In the genomic region with DNA sequence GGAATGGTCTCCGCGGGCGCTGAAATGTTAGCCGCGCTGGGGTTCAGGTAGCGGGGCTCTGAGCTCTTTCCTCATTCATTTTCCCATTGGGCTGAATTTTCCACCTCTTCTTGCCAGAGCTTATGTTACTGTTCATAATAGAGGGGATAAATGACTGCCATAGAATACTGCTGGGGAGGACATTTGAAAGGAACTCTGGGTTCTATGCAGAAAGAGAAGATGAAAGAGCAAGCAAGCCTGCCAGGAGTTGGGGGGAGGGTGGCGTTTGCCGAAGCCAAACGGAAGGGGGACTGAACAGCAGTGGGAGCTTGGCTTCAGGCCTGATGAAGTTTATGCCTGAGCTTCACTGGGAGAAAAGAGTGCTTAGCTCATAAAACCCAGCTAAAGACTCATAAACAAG, we compare ENCODE assay signal across 8 mouse cellular contexts. TPM values are rescaled to one million over a fixed set of nuclear protein-coding genes. Genes with fewer than 3 reads are reported as not detected.
DNase-seq lines count a peak whose midpoint lies in the region; ATAC-seq and TF ChIP-seq lines count a peak whose summit lies in the region.

No protein-coding gene starts in this region.

- H3K36me3 ChIP-seq in embryonic facial prominence, embryonic 14.5 days (ENCODE audit: control insufficient read depth, insufficient read depth, low read length), result no peaks in the 10 kb centered on the region
- H3K36me3 ChIP-seq in thymus, adult 2 months (ENCODE audit: control insufficient read depth, insufficient read depth, low read length), result no peaks in the 10 kb centered on the region

- H3K9ac ChIP-seq in embryonic facial prominence, embryonic 14.5 days (ENCODE audit: low read depth, low read length), result peak overlapping the region; percentile 30

- TF ChIP-seq POLR2A in olfactory bulb, adult 2 months (IDR thresholded peaks at IDR 0.05; ENCODE audit: insufficient read depth, low read depth, low read length), result no peak
- TF ChIP-seq POLR2A in thymus, adult 2 months (IDR thresholded peaks at IDR 0.05; ENCODE audit: control insufficient read depth, extremely low read depth, insufficient read depth, low read length, poor library complexity), result no peak

- no peaks in the 10 kb centered on the region for H3K27me3 ChIP-seq in embryonic facial prominence, embryonic 14.5 days (replicated peaks; ENCODE audit: control insufficient read depth, insufficient read depth, low read length)
- no peaks in the 10 kb centered on the region for H3K27me3 ChIP-seq in thymus, adult 2 months (ENCODE audit: control insufficient read depth, insufficient read depth, low read length)

- no peak overlapping the region for H3K4me3 ChIP-seq in embryonic facial prominence, embryonic 14.5 days (ENCODE audit: low read depth, low read length)
- H3K4me3 ChIP-seq in olfactory bulb, adult 2 months (ENCODE audit: insufficient read depth, low read depth, low read length), result peak overlapping the region; percentile 9; the same call in 1 of the 2 replicates
- H3K4me3 ChIP-seq in thymus, adult 2 months (ENCODE audit: control insufficient read depth, insufficient read depth, low read length), result no peak overlapping the region

- H3K4me1 ChIP-seq in embryonic facial prominence, embryonic 14.5 days (ENCODE audit: control insufficient read depth, insufficient read depth, low read length), result peaks cover 6% of the 10 kb centered on the region; the same call in 1 of the 2 replicates
- H3K4me1 ChIP-seq in olfactory bulb, adult 2 months (ENCODE audit: control insufficient read depth, insufficient read depth, low read length), result peaks cover 2% of the 10 kb centered on the region; the same call in 1 of the 2 replicates
- H3K4me1 ChIP-seq in thymus, adult 2 months (replicated peaks; ENCODE audit: control insufficient read depth, insufficient read depth, low read length), result peaks cover 8% of the 10 kb centered on the region

- WGBS in embryonic facial prominence, embryonic 14.5 days, result 23% methylated on average over 9 of the region's 9 CpGs
- 15% methylated on average over 9 of the region's 9 CpGs for WGBS in olfactory bulb, adult 2 months
- 94% methylated on average over 9 of the region's 9 CpGs for WGBS in thymus, adult 2 months

- TF ChIP-seq CTCF in olfactory bulb, adult 2 months (IDR thresholded peaks at IDR 0.05; ENCODE audit: insufficient read depth, low read depth, low read length), result no peak
- TF ChIP-seq CTCF in thymus, adult 2 months (IDR thresholded peaks at IDR 0.05; ENCODE audit: borderline replicate concordance, control insufficient read depth, extremely low read depth, insufficient read depth, low read length, poor library complexity), result no peak

- H3K9me3 ChIP-seq in embryonic facial prominence, embryonic 14.5 days (ENCODE audit: control insufficient read depth, low read length), result no peaks in the 10 kb centered on the region

- DNase-seq in kidney, postnatal 4 days, result peak; percentile 65 to 68
- DNase-seq in kidney, adult 11 months, result no peak
- DNase-seq in embryonic facial prominence, embryonic 14.5 days (ENCODE audit: low spot score), result peak; percentile 83
- peak; percentile 62 to 77 for DNase-seq in layer of hippocampus, adult 8-10 months (ENCODE audit: low spot score in 2 of 2)
- DNase-seq in spleen, postnatal 36 days (ENCODE audit: low spot score in 2 of 2), result no peak
- no peak for DNase-seq in thymus, adult 2 months
- no peak for DNase-seq in thymus, postnatal 25 days

- H3K4me2 ChIP-seq in embryonic facial prominence, embryonic 14.5 days (ENCODE audit: low read depth, low read length), result peak overlapping the region; percentile 21

- ATAC-seq in embryonic facial prominence, embryonic 14.5 days (ENCODE audit: low read depth), result peak; percentile 87

- peak overlapping the region; percentile 76 for H3K27ac ChIP-seq in embryonic facial prominence, embryonic 14.5 days (replicated peaks; ENCODE audit: low read depth, low read length)
- H3K27ac ChIP-seq in olfactory bulb, adult 2 months (ENCODE audit: insufficient read depth, low read depth, low read length), result 0 out of 2 replicates have a peak overlapping the region, but pooled peaks have one; percentile 1
- no peak overlapping the region for H3K27ac ChIP-seq in thymus, adult 2 months (ENCODE audit: control insufficient read depth, insufficient read depth, low read length)

RNA-seq across cellular contexts. Expression of gene Idh2, which starts 34.2 kb away (rescaled TPM):
- 565 and 594 TPM in 2 replicates for polyA plus RNA-seq in embryonic facial prominence, embryonic 14.5 days (2014; fragmentation: Nextera tagmentation; extraction: Ambion mirVana)
- total RNA-seq in layer of hippocampus, adult 8-10 months (2022), result 10 to 100 TPM; 67.5 to 83.7 (median 75.9) TPM
- not detected in 2 replicates for polyA plus RNA-seq in olfactory bulb, adult 2 months (2012; ENCODE audit: insufficient read depth, insufficient read length, low replicate concordance, missing spikeins)
- polyA plus RNA-seq in thymus, adult 2 months (2012; rRNA removed), result 168 and 225 TPM in 2 replicates

RNA-seq across cellular contexts. Expression of gene Sema4b, which starts 37.3 kb away (rescaled TPM):
- polyA plus RNA-seq in embryonic facial prominence, embryonic 14.5 days (2014; fragmentation: Nextera tagmentation; extraction: Ambion mirVana), result 10.5 and 11.9 TPM in 2 replicates
- total RNA-seq in layer of hippocampus, adult 8-10 months (2022), result 10 to 100 TPM; 22.0 to 27.7 (median 25.9) TPM
- not detected in 2 replicates for polyA plus RNA-seq in olfactory bulb, adult 2 months (2012; ENCODE audit: insufficient read depth, insufficient read length, low replicate concordance, missing spikeins)
- 37.4 and 44.1 TPM in 2 replicates for polyA plus RNA-seq in thymus, adult 2 months (2012; rRNA removed)

Comparison
In these comparisons a context has a peak if more than half of its experiments do, and no peak if none do; other contexts are left out.
1. DNase-seq: peak in kidney, postnatal 4 days (2 of 2), embryonic facial prominence, embryonic 14.5 days (single experiment) and layer of hippocampus, adult 8-10 months (2 of 2); none in kidney, adult 11 months (single experiment), spleen, postnatal 36 days (0 of 2), thymus, adult 2 months (single experiment) and thymus, postnatal 25 days (single experiment).